Mouse (Mus musculus): Measurements from ENCODE around the gene Dohh. TPM values are rescaled to one million over a fixed set of nuclear protein-coding genes. Genes with fewer than 3 reads are reported as not detected.

Dohh gene
- polyA plus RNA-seq, 1 experiment from 2014 or later: 74.3 TPM

GRCm38 (mm10) chr10:81400371-81401204, 16.4 kb downstream of the Dohh start:
- DNase-seq (ENCODE audit: low spot score) (no peak), ATAC-seq (replicated peaks; ENCODE audit: low FRiP score, low read depth) (no peak)
- Histone ChIP-seq H3K4me3 (replicated peaks; ENCODE audit: low read depth, low read length) (no peak overlapping the region), H3K9me3 (replicated peaks; ENCODE audit: low read length) (no peaks in the 10 kb centered on the region), H3K9ac (ENCODE audit: low read depth, low read length) (no peak overlapping the region), H3K36me3 (ENCODE audit: insufficient read depth, low read length) (peaks cover 35% of the 10 kb centered on the region), H3K4me2 (ENCODE audit: low read length) (no peak overlapping the region), H3K27ac (no peak overlapping the region; the same call in 1 of the 2 replicates), H3K4me1 (replicated peaks; ENCODE audit: insufficient read depth, low read length) (peaks cover 29% of the 10 kb centered on the region), H3K27me3 (ENCODE audit: insufficient read depth, low read length) (no peaks in the 10 kb centered on the region)
- 75% methylated on average over 22 of the region's 22 CpGs for WGBS
- TF ChIP-seq CTCF (IDR thresholded peaks at IDR 0.05; ENCODE audit: low read depth): no peak

GRCm38 (mm10) chr10:81401205-81401520, 16.9 kb downstream of the Dohh start:
- no peak overlapping the region for H3K9ac ChIP-seq (ENCODE audit: low read depth, low read length)
- WGBS: 34% methylated on average over 10 of the region's 10 CpGs
- H3K27ac ChIP-seq: peak overlapping the region; percentile 86
- no peak overlapping the region for H3K4me3 ChIP-seq (replicated peaks; ENCODE audit: low read depth, low read length)
- ATAC-seq (replicated peaks; ENCODE audit: low FRiP score, low read depth): no peak
- no peaks in the 10 kb centered on the region for H3K27me3 ChIP-seq (ENCODE audit: insufficient read depth, low read length)
- peak; percentile 57 for DNase-seq (ENCODE audit: low spot score)
- TF ChIP-seq CTCF (IDR thresholded peaks at IDR 0.05; ENCODE audit: low read depth): no peak
- H3K36me3 ChIP-seq (ENCODE audit: insufficient read depth, low read length): peaks cover 41% of the 10 kb centered on the region
- peaks cover 29% of the 10 kb centered on the region for H3K4me1 ChIP-seq (replicated peaks; ENCODE audit: insufficient read depth, low read length)
- H3K9me3 ChIP-seq (replicated peaks; ENCODE audit: low read length): no peaks in the 10 kb centered on the region
- no peak overlapping the region for H3K4me2 ChIP-seq (ENCODE audit: low read length)

GRCm38 (mm10) chr10:81401521-81402226, 17.4 kb downstream of the Dohh start:
- H3K4me3 ChIP-seq (replicated peaks; ENCODE audit: low read depth, low read length): no peak overlapping the region
- peak overlapping the region; percentile 86 for H3K27ac ChIP-seq
- ATAC-seq (replicated peaks; ENCODE audit: low FRiP score, low read depth) (peak; percentile 58), DNase-seq (ENCODE audit: low spot score) (peak; percentile 89)
- no peak for TF ChIP-seq CTCF (IDR thresholded peaks at IDR 0.05; ENCODE audit: low read depth)
- H3K4me2 ChIP-seq (ENCODE audit: low read length): peak overlapping the region; percentile 30
- peaks cover 45% of the 10 kb centered on the region for H3K36me3 ChIP-seq (ENCODE audit: insufficient read depth, low read length)
- H3K9ac ChIP-seq (ENCODE audit: low read depth, low read length): no peak overlapping the region; the same call in 1 of the 2 replicates
- no peaks in the 10 kb centered on the region for H3K27me3 ChIP-seq (ENCODE audit: insufficient read depth, low read length)
- H3K9me3 ChIP-seq (replicated peaks; ENCODE audit: low read length): no peaks in the 10 kb centered on the region
- 12% methylated on average over 16 of the region's 18 CpGs for WGBS
- H3K4me1 ChIP-seq (replicated peaks; ENCODE audit: insufficient read depth, low read length): peaks cover 29% of the 10 kb centered on the region

GRCm38 (mm10) chr10:81402227-81402765, 18.1 kb downstream of the Dohh start:
- Histone ChIP-seq H3K36me3 (ENCODE audit: insufficient read depth, low read length) (peaks cover 51% of the 10 kb centered on the region), H3K4me2 (ENCODE audit: low read length) (peak overlapping the region; percentile 30), H3K27me3 (ENCODE audit: insufficient read depth, low read length) (no peaks in the 10 kb centered on the region), H3K4me3 (replicated peaks; ENCODE audit: low read depth, low read length) (no peak overlapping the region), H3K4me1 (replicated peaks; ENCODE audit: insufficient read depth, low read length) (peaks cover 29% of the 10 kb centered on the region), H3K27ac (peak overlapping the region; percentile 86), H3K9ac (ENCODE audit: low read depth, low read length) (no peak overlapping the region), H3K9me3 (replicated peaks; ENCODE audit: low read length) (no peaks in the 10 kb centered on the region)
- no peak for TF ChIP-seq CTCF (IDR thresholded peaks at IDR 0.05; ENCODE audit: low read depth)
- DNase-seq (ENCODE audit: low spot score) (no peak), ATAC-seq (replicated peaks; ENCODE audit: low FRiP score, low read depth) (no peak)
- WGBS: 30% methylated on average over 7 of the region's 7 CpGs

GRCm38 (mm10) chr10:81403511-81403910, 19.3 kb downstream of the Dohh start:
- H3K4me3 ChIP-seq (replicated peaks; ENCODE audit: low read depth, low read length): no peak overlapping the region
- ATAC-seq (replicated peaks; ENCODE audit: low FRiP score, low read depth) (no peak), DNase-seq (ENCODE audit: low spot score) (no peak)
- H3K27me3 ChIP-seq (ENCODE audit: insufficient read depth, low read length): no peaks in the 10 kb centered on the region
- peaks cover 52% of the 10 kb centered on the region for H3K36me3 ChIP-seq (ENCODE audit: insufficient read depth, low read length)
- TF ChIP-seq CTCF (IDR thresholded peaks at IDR 0.05; ENCODE audit: low read depth): no peak
- no peak overlapping the region for H3K9ac ChIP-seq (ENCODE audit: low read depth, low read length)
- 67% methylated on average over 10 of the region's 10 CpGs for WGBS
- H3K4me2 ChIP-seq (ENCODE audit: low read length): no peak overlapping the region
- no peaks in the 10 kb centered on the region for H3K9me3 ChIP-seq (replicated peaks; ENCODE audit: low read length)
- peaks cover 38% of the 10 kb centered on the region for H3K4me1 ChIP-seq (replicated peaks; ENCODE audit: insufficient read depth, low read length)
- H3K27ac ChIP-seq: peak overlapping the region; percentile 86

GRCm38 (mm10) chr10:81404082-81404481, 19.9 kb downstream of the Dohh start:
- H3K36me3 ChIP-seq (ENCODE audit: insufficient read depth, low read length): peaks cover 50% of the 10 kb centered on the region
- no peak for DNase-seq (ENCODE audit: low spot score)
- no peak overlapping the region for H3K27ac ChIP-seq
- WGBS: 35% methylated on average over 9 of the region's 9 CpGs
- no peak for TF ChIP-seq CTCF (IDR thresholded peaks at IDR 0.05; ENCODE audit: low read depth)
- H3K4me1 ChIP-seq (replicated peaks; ENCODE audit: insufficient read depth, low read length): peaks cover 42% of the 10 kb centered on the region
- no peak overlapping the region for H3K4me3 ChIP-seq (replicated peaks; ENCODE audit: low read depth, low read length)
- H3K9ac ChIP-seq (ENCODE audit: low read depth, low read length): no peak overlapping the region
- H3K27me3 ChIP-seq (ENCODE audit: insufficient read depth, low read length): no peaks in the 10 kb centered on the region
- no peaks in the 10 kb centered on the region for H3K9me3 ChIP-seq (replicated peaks; ENCODE audit: low read length)
- H3K4me2 ChIP-seq (ENCODE audit: low read length): no peak overlapping the region
- no peak for ATAC-seq (replicated peaks; ENCODE audit: low FRiP score, low read depth)
